Mouse (Mus musculus): ENCODE measurements around the gene Slc27a3.

DNA sequence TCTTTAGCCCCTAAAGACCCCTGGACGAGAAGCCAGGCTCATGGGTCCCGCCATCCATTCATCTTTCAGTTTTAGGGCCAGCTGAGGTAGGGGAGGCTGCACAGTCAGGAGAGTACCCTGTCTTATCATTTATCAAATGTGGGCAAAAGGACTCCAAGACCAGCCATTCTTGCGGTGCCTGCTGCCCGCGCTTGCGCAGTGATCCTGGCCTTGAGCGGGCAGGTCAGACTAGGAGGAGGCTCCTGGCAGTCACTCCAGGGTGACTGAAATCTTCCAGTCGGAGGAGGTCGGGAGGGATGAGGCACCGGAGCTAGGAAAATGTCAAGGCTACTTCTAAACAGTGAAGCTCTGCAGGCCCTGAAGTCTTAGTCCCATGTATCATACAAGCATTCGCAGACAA is 8.0 kb downstream of the Slc27a3 start:
- TF ChIP-seq CTCF (IDR thresholded peaks at IDR 0.05; ENCODE audit: low read depth, low read length) (no peak), POLR2A (IDR thresholded peaks at IDR 0.05; ENCODE audit: borderline replicate concordance, low read depth, low read length) (no peak)
